Mouse (Mus musculus) frontal cortex, postnatal 25 days (tissue): ENCODE data around the gene Gm13283.
A peak's percentile ranks its signal among the peaks of the same experiment; 100 is the strongest.
"Not testable (repeated sequence)": the region's sequence is repeated elsewhere in the genome, so short reads cannot be mapped to it uniquely, and the experiment has no call there.

Experiments
- DNase-seq, 2 experiments: peaks; one replicate each; pipeline ENCODE4 v3.0.0; 2022; ENCODE audit warnings: low spot score in 2 of 2

Gm13283 gene

DNA sequence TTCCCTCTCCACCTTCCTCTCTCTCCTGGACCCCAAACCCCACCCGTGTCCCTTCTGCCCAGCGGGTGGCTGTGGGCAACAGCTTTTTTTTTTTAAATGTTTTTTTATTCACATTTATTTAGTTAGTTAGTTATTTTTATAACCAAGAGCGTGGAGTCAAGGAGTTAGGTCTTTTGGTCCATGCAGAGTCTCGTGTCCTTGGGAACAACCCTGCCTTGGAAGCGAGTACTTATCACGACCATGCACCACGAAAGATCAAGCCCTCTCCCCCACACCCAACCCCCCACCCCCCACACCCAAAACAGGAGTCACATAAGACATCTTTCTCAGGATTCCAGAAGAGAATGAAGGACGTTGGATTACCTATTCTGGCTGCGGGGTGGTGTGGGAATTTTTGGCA, 2.4 kb downstream of the Gm13283 start:
- not testable (repeated sequence) for DNase-seq

DNA sequence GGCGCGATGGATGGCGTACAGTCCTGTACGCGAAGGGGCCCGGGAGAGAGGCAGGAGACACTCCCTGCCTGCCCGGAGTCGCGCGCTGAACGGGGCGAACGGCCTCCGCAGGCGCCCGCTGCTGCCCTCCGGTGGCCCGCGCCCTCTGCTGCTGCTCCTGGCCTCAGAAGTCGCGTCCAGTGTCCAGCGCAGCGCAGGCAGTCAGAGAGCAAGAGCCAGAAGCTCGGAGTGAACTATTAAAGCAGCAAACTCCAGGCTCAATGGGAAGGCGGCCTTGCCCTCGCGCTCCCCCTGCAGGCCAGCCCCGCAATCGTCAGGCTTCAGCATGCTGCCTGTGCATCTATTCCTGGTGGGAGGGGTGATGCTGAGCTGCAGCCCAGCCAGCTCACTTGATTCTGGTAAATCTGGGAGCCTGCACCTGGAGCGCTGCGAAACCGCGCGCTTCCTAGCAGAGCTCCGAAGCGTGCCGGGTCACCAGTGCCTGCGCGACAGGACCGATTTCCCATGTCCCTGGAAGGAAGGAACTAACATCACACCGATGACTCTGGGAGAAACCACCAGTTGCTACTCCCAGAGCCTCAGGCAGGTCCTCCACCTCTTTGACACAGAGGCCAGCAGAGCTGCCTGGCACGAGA, 3.6 kb downstream of the Gm13283 start:
- not testable (repeated sequence) for DNase-seq

- not testable (repeated sequence) for DNase-seq
These were observed 13.6 kb downstream of the Gm13283 start, which contains the start of gene Gm13290 for GRCm38 (mm10) chr4:88773534-88773933. TSS of gene Gm13290 (plus strand) at chr4:88773834.

GRCm38 (mm10) chr4:88776622-88777021, 16.7 kb downstream of the Gm13283 start, which contains the start of gene Gm13289:
TSS of gene Gm13289 (plus strand) at chr4:88776922.
- not testable (repeated sequence) for DNase-seq

DNA sequence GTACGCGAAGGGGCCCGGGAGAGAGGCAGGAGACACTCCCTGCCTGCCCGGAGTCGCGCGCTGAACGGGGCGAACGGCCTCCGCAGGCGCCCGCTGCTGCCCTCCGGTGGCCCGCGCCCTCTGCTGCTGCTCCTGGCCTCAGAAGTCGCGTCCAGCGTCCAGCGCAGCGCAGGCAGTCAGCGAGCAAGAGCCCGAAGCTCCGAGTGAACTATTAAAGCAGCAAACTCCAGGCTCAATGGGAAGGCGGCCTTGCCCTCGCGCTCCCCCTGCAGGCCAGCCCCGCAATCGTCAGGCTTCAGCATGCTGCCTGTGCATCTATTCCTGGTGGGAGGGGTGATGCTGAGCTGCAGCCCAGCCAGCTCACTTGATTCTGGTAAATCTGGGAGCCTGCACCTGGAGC, 19.6 kb downstream of the Gm13283 start, which contains the start of gene Gm13272:
TSS of gene Gm13272 (plus strand) at position 301 of the 400 bp plus-strand sequence.
- not testable (repeated sequence) for DNase-seq

DNA sequence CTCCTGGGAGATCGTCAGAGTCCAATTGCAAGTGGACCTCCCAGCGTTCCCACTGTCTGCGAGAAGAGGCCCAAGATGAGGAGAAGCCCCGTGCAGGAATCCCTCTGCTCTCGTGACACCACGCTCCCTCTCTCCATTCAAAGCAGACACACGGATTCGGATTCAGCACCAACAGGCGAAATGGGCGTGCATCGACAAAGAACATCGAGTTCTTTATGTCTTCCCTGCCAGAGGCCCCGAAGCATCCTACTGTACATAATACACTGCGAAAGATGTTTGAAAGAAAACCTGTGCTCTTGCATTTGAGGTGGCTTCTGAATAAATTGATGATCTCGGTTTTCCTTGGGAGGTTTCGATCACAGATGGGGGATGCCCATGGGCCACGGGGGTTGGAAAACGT, 20.4 kb downstream of the Gm13283 start:
- not testable (repeated sequence) for DNase-seq

GRCm38 (mm10) chr4:88781831-88782230, 21.9 kb downstream of the Gm13283 start, which contains the start of gene Ifnz:
TSS of gene Ifnz (plus strand) at chr4:88782131.
- DNase-seq = not testable (repeated sequence)

GRCm38 (mm10) chr4:88782335-88782734, 22.4 kb downstream of the Gm13283 start:
- not testable (repeated sequence) for DNase-seq

DNA sequence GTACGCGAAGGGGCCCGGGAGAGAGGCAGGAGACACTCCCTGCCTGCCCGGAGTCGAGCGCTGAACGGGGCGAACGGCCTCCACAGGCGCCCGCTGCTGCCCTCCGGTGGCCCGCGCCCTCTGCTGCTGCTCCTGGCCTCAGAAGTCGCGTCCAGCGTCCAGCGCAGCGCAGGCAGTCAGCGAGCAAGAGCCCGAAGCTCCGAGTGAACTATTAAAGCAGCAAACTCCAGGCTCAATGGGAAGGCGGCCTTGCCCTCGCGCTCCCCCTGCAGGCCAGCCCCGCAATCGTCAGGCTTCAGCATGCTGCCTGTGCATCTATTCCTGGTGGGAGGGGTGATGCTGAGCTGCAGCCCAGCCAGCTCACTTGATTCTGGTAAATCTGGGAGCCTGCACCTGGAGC, 25.5 kb downstream of the Gm13283 start, which contains the start of gene Gm13276:
TSS of gene Gm13276 (plus strand) at position 301 of the 400 bp plus-strand sequence.
- DNase-seq = not testable (repeated sequence)

DNA sequence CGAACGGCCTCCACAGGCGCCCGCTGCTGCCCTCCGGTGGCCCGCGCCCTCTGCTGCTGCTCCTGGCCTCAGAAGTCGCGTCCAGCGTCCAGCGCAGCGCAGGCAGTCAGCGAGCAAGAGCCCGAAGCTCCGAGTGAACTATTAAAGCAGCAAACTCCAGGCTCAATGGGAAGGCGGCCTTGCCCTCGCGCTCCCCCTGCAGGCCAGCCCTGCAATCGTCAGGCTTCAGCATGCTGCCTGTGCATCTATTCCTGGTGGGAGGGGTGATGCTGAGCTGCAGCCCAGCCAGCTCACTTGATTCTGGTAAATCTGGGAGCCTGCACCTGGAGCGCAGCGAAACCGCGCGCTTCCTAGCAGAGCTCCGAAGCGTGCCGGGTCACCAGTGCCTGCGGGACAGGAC, 28.5 kb downstream of the Gm13283 start, which contains the start of gene Gm13277:
TSS of gene Gm13277 (plus strand) at position 231 of the 400 bp plus-strand sequence.
- DNase-seq = peak; percentile 31 to 52

- not testable (repeated sequence) for DNase-seq
These were observed 31.3 kb downstream of the Gm13283 start, which contains the start of gene Gm13278 for GRCm38 (mm10) chr4:88791250-88791649. TSS of gene Gm13278 (plus strand) at chr4:88791550.

DNA sequence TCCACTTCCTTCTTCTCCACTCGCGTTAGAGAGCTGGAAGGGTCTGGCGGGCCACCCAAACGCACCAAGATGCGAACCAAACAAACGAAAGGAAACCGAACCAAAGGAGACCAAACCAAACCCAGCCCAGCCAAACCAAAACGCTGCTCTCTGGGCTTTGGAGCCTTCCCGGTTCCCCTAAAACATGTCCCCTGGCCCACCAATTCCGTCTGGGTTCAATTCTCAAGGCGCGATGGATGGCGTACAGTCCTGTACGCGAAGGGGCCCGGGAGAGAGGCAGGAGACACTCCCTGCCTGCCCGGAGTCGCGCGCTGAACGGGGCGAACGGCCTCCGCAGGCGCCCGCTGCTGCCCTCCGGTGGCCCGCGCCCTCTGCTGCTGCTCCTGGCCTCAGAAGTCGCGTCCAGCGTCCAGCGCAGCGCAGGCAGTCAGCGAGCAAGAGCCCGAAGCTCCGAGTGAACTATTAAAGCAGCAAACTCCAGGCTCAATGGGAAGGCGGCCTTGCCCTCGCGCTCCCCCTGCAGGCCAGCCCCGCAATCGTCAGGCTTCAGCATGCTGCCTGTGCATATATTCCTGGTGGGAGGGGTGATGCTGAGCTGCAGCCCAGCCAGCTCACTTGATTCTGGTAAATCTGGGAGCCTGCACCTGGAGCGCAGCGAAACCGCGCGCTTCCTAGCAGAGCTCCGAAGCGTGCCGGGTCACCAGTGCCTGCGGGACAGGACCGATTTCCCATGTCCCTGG, 34.2 kb downstream of the Gm13283 start, which contains the start of gene Gm13275:
TSS of gene Gm13275 (plus strand) at position 552 of the 740 bp plus-strand sequence.
- peak; percentile 74 to 76 for DNase-seq

- not testable (repeated sequence) for DNase-seq
These were observed 37.2 kb downstream of the Gm13283 start, which contains the start of gene Gm13279 for GRCm38 (mm10) chr4:88797097-88797496. TSS of gene Gm13279 (plus strand) at chr4:88797397.

GRCm38 (mm10) chr4:88799365-88799764, 39.4 kb downstream of the Gm13283 start, which contains the start of gene Gm13285:
TSS of gene Gm13285 (plus strand) at chr4:88799665.
- not testable (repeated sequence) for DNase-seq

DNA sequence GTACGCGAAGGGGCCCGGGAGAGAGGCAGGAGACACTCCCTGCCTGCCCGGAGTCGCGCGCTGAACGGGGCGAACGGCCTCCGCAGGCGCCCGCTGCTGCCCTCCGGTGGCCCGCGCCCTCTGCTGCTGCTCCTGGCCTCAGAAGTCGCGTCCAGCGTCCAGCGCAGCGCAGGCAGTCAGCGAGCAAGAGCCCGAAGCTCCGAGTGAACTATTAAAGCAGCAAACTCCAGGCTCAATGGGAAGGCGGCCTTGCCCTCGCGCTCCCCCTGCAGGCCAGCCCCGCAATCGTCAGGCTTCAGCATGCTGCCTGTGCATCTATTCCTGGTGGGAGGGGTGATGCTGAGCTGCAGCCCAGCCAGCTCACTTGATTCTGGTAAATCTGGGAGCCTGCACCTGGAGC, 43.0 kb downstream of the Gm13283 start, which contains the start of gene Gm13287:
TSS of gene Gm13287 (plus strand) at position 301 of the 400 bp plus-strand sequence.
- DNase-seq = not testable (repeated sequence)

GRCm38 (mm10) chr4:88805231-88805630, 45.3 kb downstream of the Gm13283 start, which contains the start of gene Gm13288:
TSS of gene Gm13288 (plus strand) at chr4:88805531.
- DNase-seq = not testable (repeated sequence)

DNA sequence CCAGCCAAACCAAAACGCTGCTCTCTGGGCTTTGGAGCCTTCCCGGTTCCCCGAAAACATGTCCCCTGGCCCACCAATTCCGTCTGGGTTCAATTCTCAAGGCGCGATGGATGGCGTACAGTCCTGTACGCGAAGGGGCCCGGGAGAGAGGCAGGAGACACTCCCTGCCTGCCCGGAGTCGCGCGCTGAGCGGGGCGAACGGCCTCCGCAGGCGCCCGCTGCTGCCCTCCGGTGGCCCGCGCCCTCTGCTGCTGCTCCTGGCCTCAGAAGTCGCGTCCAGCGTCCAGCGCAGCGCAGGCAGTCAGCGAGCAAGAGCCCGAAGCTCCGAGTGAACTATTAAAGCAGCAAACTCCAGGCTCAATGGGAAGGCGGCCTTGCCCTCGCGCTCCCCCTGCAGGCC, 45.8 kb downstream of the Gm13283 start:
- not testable (repeated sequence) for DNase-seq
